Mouse (Mus musculus): ENCODE measurements around the gene Mpo. TPM values are rescaled to one million over a fixed set of nuclear protein-coding genes. Genes with fewer than 3 reads are reported as not detected.
A peak's percentile ranks its signal among the peaks of the same experiment; 100 is the strongest.

The Mpo gene
- polyA plus RNA-seq, 1 experiment from 2014 or later: 3.4 TPM

DNA sequence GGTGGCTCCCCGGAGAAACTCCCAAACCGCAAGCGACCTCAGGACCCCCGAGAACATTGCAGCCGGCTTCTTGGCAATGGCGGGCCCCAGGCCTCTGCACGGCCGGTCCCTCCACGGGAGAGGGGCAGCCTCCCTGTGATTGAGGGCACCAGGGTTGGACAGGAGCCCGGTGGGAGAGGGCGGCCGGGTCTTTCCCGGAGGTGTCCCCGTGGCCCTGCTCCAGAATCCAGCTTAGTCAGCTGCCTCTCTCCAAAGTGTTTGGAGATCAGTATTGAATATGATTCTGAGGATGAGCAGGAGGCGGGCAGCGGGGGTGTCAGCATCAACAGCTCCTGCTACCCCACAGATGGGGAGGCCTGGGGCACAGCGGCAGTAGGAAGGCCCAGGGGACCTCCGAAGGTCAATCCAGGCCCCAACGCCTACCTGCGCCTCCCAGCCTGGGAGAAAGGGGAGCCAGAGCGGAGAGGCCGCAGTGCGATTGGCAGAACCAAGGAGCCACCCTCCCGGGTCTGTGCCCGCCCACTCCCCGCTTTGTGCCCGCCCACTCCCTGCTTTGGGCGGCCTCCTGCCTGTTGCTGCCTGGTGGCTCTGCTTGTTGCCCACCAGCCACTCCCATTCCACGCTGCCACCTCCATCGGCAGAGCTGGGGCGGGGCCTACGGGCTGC, 15.1 kb upstream of the Mpo start:
- Histone ChIP-seq H3K4me3 (peak overlapping the region; percentile 40), H3K9ac (peak overlapping the region; percentile 56), H3K27ac (0 out of 2 replicates have a peak overlapping the region, but pooled peaks have one; percentile 1), H3K27me3 (0 out of 2 replicates have a peak, but pooled peaks cover 12% of the 10 kb centered on the region), H3K36me3 (no peaks in the 10 kb centered on the region), H3K4me1 (peaks cover 15% of the 10 kb centered on the region), H3K9me3 (no peaks in the 10 kb centered on the region), H3K4me2 (replicated peaks) (peak overlapping the region; percentile 76)
- ATAC-seq (ENCODE audit: insufficient number of reproducible peaks, insufficient read depth, low FRiP score, low TSS enrichment): peak; percentile 79
- WGBS: 5% methylated on average over 30 of the region's 32 CpGs

DNA sequence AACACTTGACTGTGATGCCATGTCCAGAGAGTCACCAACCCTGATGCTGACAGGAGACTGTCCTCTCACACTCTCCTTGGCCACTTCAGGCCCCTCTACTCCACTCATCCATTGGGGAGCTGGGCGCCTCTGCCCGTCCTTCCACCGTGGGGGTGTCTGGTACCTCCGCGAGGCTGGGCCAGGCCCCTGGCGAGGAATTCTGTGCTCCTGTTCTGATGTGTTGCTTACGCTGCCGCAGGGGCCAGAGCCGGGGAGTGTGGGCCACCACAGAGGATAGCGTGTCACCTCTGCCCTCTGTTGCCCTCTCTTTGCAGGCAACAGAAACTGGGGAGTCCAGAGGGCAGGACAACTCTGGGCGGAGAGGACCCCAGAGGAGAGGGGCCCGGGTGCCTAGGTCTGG, 14.5 kb upstream of the Mpo start:
- Histone ChIP-seq H3K9me3 (no peaks in the 10 kb centered on the region), H3K4me2 (replicated peaks) (peak overlapping the region; percentile 76), H3K4me1 (peaks cover 15% of the 10 kb centered on the region), H3K9ac (0 out of 2 replicates have a peak overlapping the region, but pooled peaks have one; percentile 39), H3K27me3 (0 out of 2 replicates have a peak, but pooled peaks cover 12% of the 10 kb centered on the region), H3K4me3 (peak overlapping the region; percentile 40), H3K27ac (no peak overlapping the region), H3K36me3 (no peaks in the 10 kb centered on the region)
- ATAC-seq (ENCODE audit: insufficient number of reproducible peaks, insufficient read depth, low FRiP score, low TSS enrichment): peak; percentile 26
- 28% methylated on average over 12 of the region's 12 CpGs for WGBS

DNA sequence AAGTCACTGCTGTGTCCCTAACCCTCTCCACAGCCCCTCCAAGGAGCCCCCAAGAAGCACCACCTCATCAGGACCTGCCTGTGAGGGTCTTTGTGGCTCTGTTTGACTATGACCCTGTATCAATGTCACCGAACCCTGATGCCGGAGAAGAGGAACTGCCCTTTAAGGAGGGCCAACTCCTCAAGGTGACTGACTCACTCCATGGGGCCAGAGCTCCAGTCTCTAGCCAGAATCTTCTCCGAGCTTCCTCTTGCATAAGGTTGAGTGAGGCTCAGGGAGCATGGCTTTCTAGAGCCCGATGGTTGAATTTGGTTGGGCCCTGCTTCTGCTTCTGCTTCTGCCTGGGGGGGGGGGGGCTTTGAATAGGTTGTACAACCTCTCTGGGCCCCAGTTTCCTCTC, 14.0 kb upstream of the Mpo start:
- H3K4me2 ChIP-seq (replicated peaks): no peak overlapping the region
- H3K4me1 ChIP-seq: peaks cover 15% of the 10 kb centered on the region
- H3K4me3 ChIP-seq: no peak overlapping the region
- no peaks in the 10 kb centered on the region for H3K9me3 ChIP-seq
- H3K27me3 ChIP-seq: 0 out of 2 replicates have a peak, but pooled peaks cover 12% of the 10 kb centered on the region
- WGBS: 81% methylated on average over 4 of the region's 4 CpGs
- no peaks in the 10 kb centered on the region for H3K36me3 ChIP-seq
- ATAC-seq (ENCODE audit: insufficient number of reproducible peaks, insufficient read depth, low FRiP score, low TSS enrichment): no peak
- H3K27ac ChIP-seq: no peak overlapping the region
- H3K9ac ChIP-seq: no peak overlapping the region

DNA sequence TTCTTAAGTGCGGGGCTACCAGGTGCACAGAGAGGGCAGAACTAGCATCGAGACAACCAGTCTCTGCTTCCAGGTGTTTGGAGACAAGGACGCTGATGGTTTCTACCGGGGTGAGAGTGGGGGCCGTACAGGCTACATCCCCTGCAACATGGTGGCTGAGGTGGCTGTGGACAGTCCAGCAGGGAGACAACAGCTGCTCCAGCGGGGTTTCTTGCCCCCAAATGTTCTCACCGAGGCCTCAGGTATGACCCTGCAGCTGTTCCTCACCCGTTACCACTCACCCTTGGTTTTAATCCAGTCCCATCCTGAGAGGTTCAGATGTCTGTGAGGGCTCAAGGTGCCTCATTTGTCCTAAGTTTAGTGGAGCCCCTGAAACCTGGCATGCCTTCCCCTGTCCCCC, 13.3 kb upstream of the Mpo start:
- H3K4me3 ChIP-seq: no peak overlapping the region
- H3K4me1 ChIP-seq: peaks cover 15% of the 10 kb centered on the region
- H3K9ac ChIP-seq: no peak overlapping the region
- ATAC-seq (ENCODE audit: insufficient number of reproducible peaks, insufficient read depth, low FRiP score, low TSS enrichment): no peak
- 0 out of 2 replicates have a peak, but pooled peaks cover 12% of the 10 kb centered on the region for H3K27me3 ChIP-seq
- H3K36me3 ChIP-seq: no peaks in the 10 kb centered on the region
- no peaks in the 10 kb centered on the region for H3K9me3 ChIP-seq
- no peak overlapping the region for H3K27ac ChIP-seq
- no peak overlapping the region for H3K4me2 ChIP-seq (replicated peaks)
- 83% methylated on average over 8 of the region's 8 CpGs for WGBS

DNA sequence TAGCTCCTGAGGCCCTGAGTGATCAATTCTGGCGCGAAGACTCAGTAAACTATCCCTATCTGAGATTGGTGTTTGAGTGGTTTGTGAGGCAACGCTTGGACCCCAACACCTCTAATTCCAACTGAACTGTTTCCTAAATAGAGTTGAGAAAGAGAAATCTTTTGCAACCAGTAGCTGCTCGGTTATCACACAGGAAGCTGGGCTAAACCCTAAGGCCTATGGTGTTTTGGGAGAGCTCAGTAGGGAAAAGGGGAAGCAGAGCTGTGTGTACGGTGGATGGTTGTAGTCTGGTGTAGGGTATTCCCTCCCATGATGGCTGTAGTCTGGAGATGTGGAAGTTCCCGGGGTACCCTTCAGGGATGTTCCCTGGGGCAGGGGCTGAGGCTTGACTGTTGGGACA, 3.3 kb upstream of the Mpo start:
- no peak overlapping the region for H3K9ac ChIP-seq
- no peak for ATAC-seq (ENCODE audit: insufficient number of reproducible peaks, insufficient read depth, low FRiP score, low TSS enrichment)
- no peaks in the 10 kb centered on the region for H3K9me3 ChIP-seq
- no peak overlapping the region for H3K4me2 ChIP-seq (replicated peaks)
- H3K4me1 ChIP-seq: no peaks in the 10 kb centered on the region
- WGBS: 83% methylated on average over 6 of the region's 6 CpGs
- no peak overlapping the region for H3K27ac ChIP-seq
- H3K36me3 ChIP-seq: no peaks in the 10 kb centered on the region
- H3K27me3 ChIP-seq: no peaks in the 10 kb centered on the region
- no peak overlapping the region for H3K4me3 ChIP-seq

DNA sequence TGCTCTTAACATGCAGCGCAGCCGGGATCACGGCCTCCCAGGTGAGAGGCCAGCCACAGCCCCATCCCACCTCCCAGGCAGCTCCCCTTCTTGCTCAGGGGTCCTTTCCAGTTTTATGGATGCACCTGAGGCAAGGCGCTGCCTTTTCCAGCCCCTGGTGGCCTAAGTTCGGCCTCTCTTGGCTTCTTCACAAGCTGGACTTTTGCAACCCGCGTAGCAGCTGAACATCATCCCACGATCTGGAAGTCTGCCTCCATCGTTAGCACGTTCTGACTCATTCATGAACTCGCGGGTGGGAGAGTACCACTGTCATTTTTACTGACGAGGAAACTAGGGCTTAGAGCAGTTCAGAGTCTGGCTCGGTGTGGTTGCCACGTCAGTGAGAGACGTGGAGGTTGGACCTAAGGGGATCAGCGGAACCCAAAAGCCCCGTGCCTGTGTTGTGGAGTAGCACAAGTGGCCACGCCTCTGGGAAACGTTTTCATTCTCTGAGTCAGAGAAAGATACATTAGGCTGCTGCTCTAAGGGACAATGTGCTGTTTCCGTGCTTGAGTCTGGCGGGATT, 8.4 kb downstream of the Mpo start:
- WGBS: 86% methylated on average over 22 of the region's 22 CpGs
- ATAC-seq (ENCODE audit: insufficient number of reproducible peaks, insufficient read depth, low FRiP score, low TSS enrichment): no peak
- no peaks in the 10 kb centered on the region for H3K9me3 ChIP-seq

DNA sequence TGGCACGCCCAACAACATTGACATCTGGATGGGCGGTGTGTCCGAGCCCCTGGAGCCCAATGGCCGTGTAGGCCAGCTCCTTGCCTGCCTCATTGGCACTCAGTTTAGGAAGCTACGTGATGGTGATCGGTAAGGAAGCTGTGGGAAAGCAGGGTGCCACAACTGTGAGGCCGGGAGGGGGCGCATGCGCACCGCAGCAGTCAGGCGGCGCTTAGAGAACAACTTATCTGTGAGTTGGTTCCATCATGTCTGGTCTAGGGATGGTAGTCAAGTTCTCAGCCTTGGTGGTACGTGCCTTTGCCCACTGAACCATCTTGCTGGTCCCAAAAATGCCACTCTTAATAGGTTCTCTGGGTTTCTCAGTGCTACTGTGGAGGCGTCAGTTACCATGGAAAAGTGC, 9.2 kb downstream of the Mpo start:
- no peak overlapping the region for H3K4me3 ChIP-seq
- H3K27ac ChIP-seq: no peak overlapping the region
- H3K9ac ChIP-seq: no peak overlapping the region
- no peaks in the 10 kb centered on the region for H3K9me3 ChIP-seq
- no peak for ATAC-seq (ENCODE audit: insufficient number of reproducible peaks, insufficient read depth, low FRiP score, low TSS enrichment)
- H3K4me1 ChIP-seq: no peaks in the 10 kb centered on the region
- 54% methylated on average over 14 of the region's 14 CpGs for WGBS
- H3K36me3 ChIP-seq: no peaks in the 10 kb centered on the region
- no peaks in the 10 kb centered on the region for H3K27me3 ChIP-seq
- H3K4me2 ChIP-seq (replicated peaks): no peak overlapping the region

More for the DNA sequence above, 8.4 kb downstream of the Mpo start:
- H3K4me3 ChIP-seq: no peak overlapping the region
- H3K9ac ChIP-seq: no peak overlapping the region
- H3K4me2 ChIP-seq (replicated peaks): no peak overlapping the region
- H3K36me3 ChIP-seq: no peaks in the 10 kb centered on the region
- no peaks in the 10 kb centered on the region for H3K27me3 ChIP-seq
- H3K4me1 ChIP-seq: no peaks in the 10 kb centered on the region
- no peak overlapping the region for H3K27ac ChIP-seq

DNA sequence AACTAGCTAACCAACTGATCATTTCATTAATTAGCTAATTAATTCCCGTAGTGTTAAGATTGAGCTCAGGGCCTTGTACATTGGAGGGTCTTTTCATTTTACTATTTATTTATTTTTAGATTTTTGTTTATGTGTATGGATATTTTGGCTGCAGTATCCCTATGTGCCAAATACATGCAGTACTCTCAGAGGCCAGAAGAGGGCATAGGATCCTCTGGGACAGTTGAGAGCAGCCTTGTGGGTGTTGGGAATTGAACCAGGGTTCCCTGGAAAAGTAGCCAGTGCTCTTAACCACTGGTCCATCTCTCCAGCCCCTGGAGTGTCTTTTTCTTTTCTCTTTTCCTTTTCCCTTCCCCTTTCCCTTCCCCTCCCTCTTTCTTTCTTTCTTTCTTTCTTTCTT, 12.1 kb downstream of the Mpo start:
- no peaks in the 10 kb centered on the region for H3K9me3 ChIP-seq
- no peak overlapping the region for H3K9ac ChIP-seq
- H3K4me1 ChIP-seq: no peaks in the 10 kb centered on the region
- no peak overlapping the region for H3K27ac ChIP-seq
- H3K27me3 ChIP-seq: no peaks in the 10 kb centered on the region
- WGBS: 66% methylated on average over 1 of the region's 1 CpGs
- H3K4me3 ChIP-seq: no peak overlapping the region
- no peaks in the 10 kb centered on the region for H3K36me3 ChIP-seq
- no peak for ATAC-seq (ENCODE audit: insufficient number of reproducible peaks, insufficient read depth, low FRiP score, low TSS enrichment)
- no peak overlapping the region for H3K4me2 ChIP-seq (replicated peaks)

DNA sequence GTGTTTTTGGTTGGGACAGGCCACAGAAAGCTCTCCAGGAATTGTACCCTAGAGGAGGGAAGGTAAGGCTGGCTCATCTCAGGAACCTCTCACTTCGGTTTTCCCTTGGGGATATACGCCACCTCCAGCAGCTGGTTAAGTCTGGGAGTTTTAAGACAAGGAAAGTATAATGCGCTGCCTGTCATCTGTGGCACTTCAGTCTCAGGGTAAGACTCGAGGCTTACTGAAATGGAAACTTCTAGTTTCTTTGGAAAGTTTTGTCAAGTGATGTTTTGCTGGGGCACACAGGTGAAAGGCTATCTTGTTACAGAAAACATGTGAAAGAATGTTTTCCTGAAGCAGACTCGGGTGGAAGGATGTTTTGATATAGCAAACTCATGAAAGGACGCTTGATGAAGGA, 14.1 kb downstream of the Mpo start:
- Histone ChIP-seq H3K9me3 (no peaks in the 10 kb centered on the region), H3K4me2 (replicated peaks) (no peak overlapping the region), H3K27ac (no peak overlapping the region), H3K36me3 (no peaks in the 10 kb centered on the region), H3K4me1 (no peaks in the 10 kb centered on the region; the same call in 1 of the 2 replicates), H3K9ac (no peak overlapping the region), H3K27me3 (no peaks in the 10 kb centered on the region), H3K4me3 (no peak overlapping the region)
- ATAC-seq (ENCODE audit: insufficient number of reproducible peaks, insufficient read depth, low FRiP score, low TSS enrichment): no peak
- WGBS: 80% methylated on average over 6 of the region's 6 CpGs

DNA sequence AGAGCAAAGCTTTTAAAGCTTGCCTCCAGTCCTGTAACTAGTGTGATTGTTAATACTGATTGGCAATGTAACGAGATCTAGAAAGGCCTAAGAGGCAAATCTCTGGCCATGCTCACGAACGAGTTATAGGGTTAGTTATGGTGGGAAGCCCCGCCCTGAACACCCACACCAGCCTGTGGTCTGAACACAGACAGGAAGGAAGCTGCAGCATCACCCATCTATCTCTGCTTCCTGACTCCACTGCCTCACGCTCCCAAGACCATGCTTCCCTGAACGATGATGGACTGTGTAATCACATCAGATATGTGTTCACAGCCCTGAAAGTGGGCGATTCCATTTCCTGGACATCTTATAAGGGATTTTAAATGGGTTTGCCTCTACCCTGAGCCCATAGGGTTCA, 14.9 kb downstream of the Mpo start:
- ATAC-seq (ENCODE audit: insufficient number of reproducible peaks, insufficient read depth, low FRiP score, low TSS enrichment): no peak
- Histone ChIP-seq H3K36me3 (no peaks in the 10 kb centered on the region), H3K9ac (no peak overlapping the region), H3K4me1 (no peaks in the 10 kb centered on the region; the same call in 1 of the 2 replicates), H3K27me3 (no peaks in the 10 kb centered on the region), H3K9me3 (no peaks in the 10 kb centered on the region), H3K4me3 (no peak overlapping the region), H3K4me2 (replicated peaks) (no peak overlapping the region), H3K27ac (no peak overlapping the region)
- WGBS: 80% methylated on average over 7 of the region's 7 CpGs

DNA sequence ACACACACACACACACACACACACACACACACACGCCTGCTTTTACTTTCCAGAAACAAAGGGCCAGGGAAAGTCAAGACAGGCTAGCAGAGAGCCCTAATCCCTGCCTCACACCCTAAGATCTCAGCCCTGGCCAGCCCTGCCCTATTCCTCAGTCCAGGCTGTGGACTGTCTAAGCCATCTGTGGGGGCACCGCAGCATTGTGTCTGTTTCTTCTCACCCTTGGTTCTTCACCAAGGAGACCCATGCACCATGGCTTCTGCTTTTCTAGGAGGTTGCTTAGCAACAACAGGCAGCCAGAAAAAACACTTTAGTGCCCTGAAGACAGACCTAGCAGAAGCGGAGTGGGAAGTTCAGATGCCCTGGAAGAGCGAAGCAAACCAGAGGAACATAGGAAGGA, 18.0 kb downstream of the Mpo start:
- Histone ChIP-seq H3K4me2 (replicated peaks) (no peak overlapping the region), H3K9me3 (no peaks in the 10 kb centered on the region), H3K27ac (no peak overlapping the region), H3K27me3 (peaks cover 3% of the 10 kb centered on the region; the same call in 1 of the 2 replicates), H3K36me3 (no peaks in the 10 kb centered on the region), H3K9ac (no peak overlapping the region), H3K4me3 (no peak overlapping the region), H3K4me1 (no peaks in the 10 kb centered on the region; the same call in 1 of the 2 replicates)
- 72% methylated on average over 4 of the region's 4 CpGs for WGBS
- ATAC-seq (ENCODE audit: insufficient number of reproducible peaks, insufficient read depth, low FRiP score, low TSS enrichment): no peak

DNA sequence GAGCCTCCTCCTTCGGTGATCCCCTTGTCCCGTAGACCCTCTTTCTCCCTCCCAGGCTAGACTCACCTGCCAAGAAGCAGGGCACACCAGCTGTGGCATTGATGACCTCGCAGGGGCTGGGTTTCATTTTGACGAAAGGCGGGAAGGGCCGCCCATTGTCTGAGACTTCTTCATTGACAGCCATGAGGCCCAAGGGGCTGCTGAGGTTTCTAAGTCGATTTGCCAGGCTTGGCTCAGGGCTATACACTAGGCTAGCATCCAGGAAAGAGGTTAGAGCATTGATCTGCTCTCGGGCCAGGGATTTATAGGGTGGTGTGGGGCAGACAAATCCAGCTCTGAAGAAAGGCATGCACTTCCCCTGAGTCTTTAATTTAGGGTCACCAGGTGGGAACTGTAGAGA, 21.4 kb downstream of the Mpo start:
- Histone ChIP-seq H3K36me3 (no peaks in the 10 kb centered on the region), H3K27me3 (peaks cover 8% of the 10 kb centered on the region; the same call in 1 of the 2 replicates), H3K9me3 (no peaks in the 10 kb centered on the region), H3K4me2 (replicated peaks) (no peak overlapping the region), H3K27ac (no peak overlapping the region), H3K9ac (no peak overlapping the region), H3K4me3 (no peak overlapping the region), H3K4me1 (peaks cover 5% of the 10 kb centered on the region; the same call in 1 of the 2 replicates)
- ATAC-seq (ENCODE audit: insufficient number of reproducible peaks, insufficient read depth, low FRiP score, low TSS enrichment): no peak
- WGBS: 71% methylated on average over 8 of the region's 8 CpGs
